Mouse (Mus musculus): ENCODE results near the gene Emx2. TPM values are rescaled to one million over a fixed set of nuclear protein-coding genes. Genes with fewer than 3 reads are reported as not detected.

The Emx2 gene
- polyA plus RNA-seq, 1 experiment from 2014 or later, result 12.2 TPM

- H3K27ac ChIP-seq, result no peak overlapping the region
- WGBS, result 65% methylated on average over 3 of the region's 3 CpGs
- no peaks in the 10 kb centered on the region for H3K36me3 ChIP-seq
- H3K9ac ChIP-seq, result no peak overlapping the region
- no peaks in the 10 kb centered on the region for H3K4me1 ChIP-seq
- no peaks in the 10 kb centered on the region for H3K9me3 ChIP-seq
- no peak for ATAC-seq (ENCODE audit: insufficient number of reproducible peaks, low FRiP score, low TSS enrichment, low read depth)
- peaks cover under 1% of the 10 kb centered on the region; the same call in 1 of the 2 replicates for H3K27me3 ChIP-seq
- H3K4me3 ChIP-seq, result no peak overlapping the region
- H3K4me2 ChIP-seq, result no peak overlapping the region
Measured at GRCm38 (mm10) chr19:59480563-59480962, 22.4 kb downstream of the Emx2 start.

GRCm38 (mm10) chr19:59492258-59492657 lies 34.1 kb downstream of the Emx2 start:
- 79% methylated on average over 1 of the region's 1 CpGs for WGBS
- H3K9ac ChIP-seq, result no peak overlapping the region
- no peak overlapping the region for H3K27ac ChIP-seq
- H3K4me2 ChIP-seq, result no peak overlapping the region
- no peak overlapping the region for H3K4me3 ChIP-seq
- H3K36me3 ChIP-seq, result no peaks in the 10 kb centered on the region
- no peak for ATAC-seq (ENCODE audit: insufficient number of reproducible peaks, low FRiP score, low TSS enrichment, low read depth)
- H3K9me3 ChIP-seq, result no peaks in the 10 kb centered on the region
- H3K4me1 ChIP-seq, result peaks cover 5% of the 10 kb centered on the region; the same call in 1 of the 2 replicates
- no peaks in the 10 kb centered on the region for H3K27me3 ChIP-seq

GRCm38 (mm10) chr19:59496832-59497231 lies 38.7 kb downstream of the Emx2 start:
- Histone ChIP-seq H3K9me3 (no peaks in the 10 kb centered on the region), H3K4me2 (no peak overlapping the region), H3K4me1 (no peaks in the 10 kb centered on the region), H3K4me3 (no peak overlapping the region), H3K9ac (no peak overlapping the region), H3K27ac (no peak overlapping the region), H3K36me3 (no peaks in the 10 kb centered on the region), H3K27me3 (no peaks in the 10 kb centered on the region)
- ATAC-seq (ENCODE audit: insufficient number of reproducible peaks, low FRiP score, low TSS enrichment, low read depth), result no peak
- 55% methylated on average over 4 of the region's 4 CpGs for WGBS

- no peak overlapping the region for H3K4me2 ChIP-seq
- no peaks in the 10 kb centered on the region; the same call in 1 of the 2 replicates for H3K27me3 ChIP-seq
- no peak overlapping the region for H3K9ac ChIP-seq
- H3K4me3 ChIP-seq, result no peak overlapping the region
- no peaks in the 10 kb centered on the region for H3K36me3 ChIP-seq
- no peaks in the 10 kb centered on the region for H3K4me1 ChIP-seq
- whole genome bisulfite sequencing, result 83% methylated on average over 2 of the region's 2 CpGs
- H3K27ac ChIP-seq, result no peak overlapping the region
- ATAC-seq (ENCODE audit: insufficient number of reproducible peaks, low FRiP score, low TSS enrichment, low read depth), result no peak
- no peaks in the 10 kb centered on the region for H3K9me3 ChIP-seq
Measured at GRCm38 (mm10) chr19:59508896-59509295, 50.7 kb downstream of the Emx2 start.

GRCm38 (mm10) chr19:59513181-59513580 lies 55.0 kb downstream of the Emx2 start:
- ATAC-seq (ENCODE audit: insufficient number of reproducible peaks, low FRiP score, low TSS enrichment, low read depth), result no peak
- Histone ChIP-seq H3K4me2 (no peak overlapping the region), H3K36me3 (no peaks in the 10 kb centered on the region), H3K27ac (no peak overlapping the region), H3K9ac (no peak overlapping the region), H3K27me3 (no peaks in the 10 kb centered on the region; the same call in 1 of the 2 replicates), H3K4me1 (no peaks in the 10 kb centered on the region), H3K4me3 (no peak overlapping the region), H3K9me3 (no peaks in the 10 kb centered on the region)
- WGBS, result 82% methylated on average over 3 of the region's 3 CpGs

Other genes with a start within 250 kb of the Emx2 start
- not detected in 2 replicates for gene Kcnk18, start 239.2 kb upstream of the Emx2 start, polyA plus RNA-seq (2015; fragmentation: Nextera tagmentation; extraction: Ambion mirVana)
- 8.5 and 8.7 TPM in 2 replicates for gene Slc18a2, start 197.5 kb upstream of the Emx2 start, polyA plus RNA-seq (2015; fragmentation: Nextera tagmentation; extraction: Ambion mirVana)
- gene Rps12-ps3, start 136.1 kb upstream of the Emx2 start, polyA plus RNA-seq (2015; fragmentation: Nextera tagmentation; extraction: Ambion mirVana), result 10.4 and 17.9 TPM in 2 replicates
- 8.5 and 10.1 TPM in 2 replicates for gene Pdzd8, start 112.6 kb upstream of the Emx2 start, polyA plus RNA-seq (2015; fragmentation: Nextera tagmentation; extraction: Ambion mirVana)

All from limb, embryonic 15.5 days (tissue).